Mouse (Mus musculus) kidney, embryonic 16.5 days (tissue): ENCODE measurements at regions not wholly inside any gene's neighbourhood (a gene's known extent, or its start where the extent isn't known, plus 50 kb on each side); places are given as distances from the start of the nearest gene placed in this dataset.
A peak's percentile ranks its signal among the peaks of the same experiment; 100 is the strongest.

ENCODE experiments used
- ATAC-seq: fragments of 200-750 bp; cut with Nextera tagmentation; 2 replicates; pipeline ENCODE4 v1.8.0; 2017; ENCODE audit warnings: moderate TSS enrichment; ENCODE audit not compliant: low FRiP score, low TSS enrichment
- H3K27ac ChIP-seq: fragments of 300-500 bp; sonication (generic); 2 replicates; pipeline ENCODE4 v1.5.1; 2014; ENCODE audit warnings: low read length
- H3K27me3 ChIP-seq: fragments of 300-500 bp; sonication (generic); 2 replicates; pipeline ENCODE4 v1.6.1; 2014; ENCODE audit warnings: low read length, control low read depth, mixed read lengths; ENCODE audit not compliant: insufficient read depth
- H3K36me3 ChIP-seq: fragments of 300-500 bp; sonication (generic); 2 replicates; pipeline ENCODE4 v1.6.1; 2014; ENCODE audit warnings: low read length, control low read depth, mixed read lengths; ENCODE audit not compliant: insufficient read depth
- H3K4me1 ChIP-seq: fragments of 300-500 bp; sonication (generic); 2 replicates; pipeline ENCODE4 v1.6.1; 2014; ENCODE audit warnings: low read length, control low read depth, mixed read lengths; ENCODE audit not compliant: insufficient read depth
- H3K4me2 ChIP-seq: fragments of 300-500 bp; sonication (generic); replicated peaks from 2 replicates; pipeline ENCODE4 v1.6.1; 2014; ENCODE audit warnings: low read depth, low read length
- H3K4me3 ChIP-seq: fragments of 300-500 bp; sonication (generic); 2 replicates; pipeline ENCODE4 v1.5.1; 2014; ENCODE audit warnings: mild to moderate bottlenecking, low read length
- H3K9ac ChIP-seq: fragments of 300-500 bp; sonication (generic); replicated peaks from 2 replicates; pipeline ENCODE4 v1.6.1; 2014; ENCODE audit warnings: low read length
- H3K9me3 ChIP-seq: fragments of 300-500 bp; sonication (generic); 2 replicates; pipeline ENCODE4 v1.6.1; 2016; ENCODE audit warnings: low read length, control low read depth
- WGBS: fragments of 180-500 bp; shearing (Covaris S2); extraction: QIAGEN DNeasy Blood & Tissue Kit; methylation state at CpG from one replicate; pipeline ENCODE4 v1.1.7; 2014; 5-methylcytosine and 5-hydroxymethylcytosine counted together

GRCm38 (mm10) chr11:43952151-43952550, 51.1 kb upstream of the Adra1b start:
- no peak overlapping the region for H3K27ac ChIP-seq
- H3K27me3 ChIP-seq, result no peaks in the 10 kb centered on the region
- H3K4me1 ChIP-seq, result no peaks in the 10 kb centered on the region
- H3K4me2 ChIP-seq, result no peak overlapping the region
- ATAC-seq, result no peak
- WGBS, result 74% methylated on average over 1 of the region's 1 CpGs
- H3K9ac ChIP-seq, result no peak overlapping the region
- H3K4me3 ChIP-seq, result no peak overlapping the region
- H3K9me3 ChIP-seq, result no peaks in the 10 kb centered on the region
- H3K36me3 ChIP-seq, result no peaks in the 10 kb centered on the region

DNA sequence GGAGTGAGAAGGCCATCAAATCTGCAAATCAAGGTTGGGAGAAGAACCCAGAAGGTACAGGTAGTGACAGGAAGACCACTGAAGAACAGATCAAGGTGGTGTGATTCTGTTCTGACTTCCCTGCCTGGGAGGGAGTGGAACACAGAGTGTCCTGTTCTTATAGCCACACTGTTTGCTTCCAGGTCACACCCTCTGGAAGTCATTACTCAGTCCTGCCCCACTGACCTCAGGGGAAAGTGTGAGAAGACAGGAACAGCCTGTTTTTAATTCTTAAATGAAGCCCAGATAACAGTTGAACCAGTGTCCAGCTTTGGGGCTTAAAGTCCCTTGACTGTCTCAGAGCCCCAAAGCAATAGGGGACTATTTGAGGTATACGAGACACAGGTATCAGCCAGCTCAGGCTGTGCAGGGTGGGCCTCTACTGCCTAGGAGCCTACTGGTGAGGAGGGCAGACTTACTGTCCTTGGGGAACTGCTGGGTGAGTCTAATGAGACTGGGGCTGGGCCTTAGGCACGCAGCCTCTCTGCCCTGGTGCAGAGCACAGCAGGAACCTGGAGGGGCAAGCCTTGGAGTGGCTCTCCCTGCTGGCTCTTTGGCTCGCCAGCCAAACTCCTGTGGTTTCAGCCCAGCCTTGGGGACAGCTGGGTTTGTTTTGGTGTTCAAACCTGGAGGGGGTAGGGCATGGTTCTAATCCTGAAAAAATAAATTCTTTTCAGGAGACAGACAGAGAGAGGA, 57.4 kb upstream of the Adra1b start:
- Histone ChIP-seq H3K27ac (no peak overlapping the region), H3K9ac (no peak overlapping the region), H3K4me3 (no peak overlapping the region), H3K36me3 (no peaks in the 10 kb centered on the region), H3K9me3 (no peaks in the 10 kb centered on the region), H3K27me3 (no peaks in the 10 kb centered on the region), H3K4me1 (no peaks in the 10 kb centered on the region), H3K4me2 (no peak overlapping the region)
- 69% methylated on average over 3 of the region's 3 CpGs for WGBS
- 0 out of 2 replicates have a peak, but pooled peaks have one; percentile 39 for ATAC-seq

- Histone ChIP-seq H3K27me3 (no peaks in the 10 kb centered on the region), H3K36me3 (no peaks in the 10 kb centered on the region), H3K4me1 (no peaks in the 10 kb centered on the region), H3K4me2 (no peak overlapping the region), H3K9ac (no peak overlapping the region), H3K4me3 (no peak overlapping the region), H3K9me3 (no peaks in the 10 kb centered on the region), H3K27ac (no peak overlapping the region)
- WGBS, result 28% methylated on average over 2 of the region's 2 CpGs
- no peak for ATAC-seq
Observed at GRCm38 (mm10) chr11:43958976-43959315, 57.9 kb upstream of the Adra1b start.

- H3K9ac ChIP-seq, result no peak overlapping the region
- ATAC-seq, result no peak
- H3K9me3 ChIP-seq, result no peaks in the 10 kb centered on the region
- WGBS, result 76% methylated on average over 5 of the region's 5 CpGs
- H3K4me2 ChIP-seq, result no peak overlapping the region
- H3K27ac ChIP-seq, result no peak overlapping the region
- no peak overlapping the region for H3K4me3 ChIP-seq
- no peaks in the 10 kb centered on the region for H3K36me3 ChIP-seq
- no peaks in the 10 kb centered on the region for H3K27me3 ChIP-seq
- H3K4me1 ChIP-seq, result no peaks in the 10 kb centered on the region
Observed at GRCm38 (mm10) chr11:43960348-43961105, 59.5 kb upstream of the Adra1b start.

- Histone ChIP-seq H3K36me3 (no peaks in the 10 kb centered on the region), H3K4me2 (no peak overlapping the region), H3K4me3 (no peak overlapping the region), H3K27me3 (no peaks in the 10 kb centered on the region), H3K4me1 (no peaks in the 10 kb centered on the region), H3K27ac (no peak overlapping the region), H3K9me3 (no peaks in the 10 kb centered on the region), H3K9ac (no peak overlapping the region)
- WGBS, result 77% methylated on average over 6 of the region's 6 CpGs
- no peak for ATAC-seq
Observed at GRCm38 (mm10) chr11:43961398-43962070, 60.5 kb upstream of the Adra1b start.

GRCm38 (mm10) chr11:43967764-43968163, 66.8 kb upstream of the Adra1b start:
- 89% methylated on average over 1 of the region's 1 CpGs for WGBS
- Histone ChIP-seq H3K4me1 (no peaks in the 10 kb centered on the region), H3K4me3 (no peak overlapping the region), H3K4me2 (no peak overlapping the region), H3K27ac (no peak overlapping the region), H3K9ac (no peak overlapping the region), H3K36me3 (no peaks in the 10 kb centered on the region), H3K27me3 (no peaks in the 10 kb centered on the region), H3K9me3 (no peaks in the 10 kb centered on the region)
- no peak for ATAC-seq

DNA sequence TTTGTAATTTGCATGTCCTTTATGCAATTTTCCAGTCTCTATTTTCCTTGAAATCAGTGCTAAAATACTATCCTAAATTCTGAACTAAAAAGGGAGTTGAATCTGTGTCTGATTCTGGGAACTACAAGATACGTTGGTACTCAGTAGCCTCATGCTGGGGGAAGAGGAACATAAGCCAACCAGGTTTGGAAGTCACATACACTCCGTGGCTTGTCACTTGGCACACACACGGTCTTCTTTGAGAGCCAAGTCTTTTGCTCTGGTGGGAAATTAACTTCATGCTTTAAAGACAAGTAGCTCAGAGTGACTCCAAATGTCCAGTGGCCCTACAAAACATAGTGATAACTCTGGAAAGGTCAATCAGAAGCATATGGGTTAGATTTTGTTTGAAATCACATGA, 70.9 kb upstream of the Adra1b start:
- Histone ChIP-seq H3K4me2 (no peak overlapping the region), H3K9ac (no peak overlapping the region), H3K27ac (no peak overlapping the region), H3K9me3 (no peaks in the 10 kb centered on the region), H3K4me3 (no peak overlapping the region), H3K36me3 (no peaks in the 10 kb centered on the region), H3K27me3 (no peaks in the 10 kb centered on the region), H3K4me1 (no peaks in the 10 kb centered on the region)
- no peak for ATAC-seq
- 88% methylated on average over 3 of the region's 3 CpGs for WGBS

- Histone ChIP-seq H3K4me1 (no peaks in the 10 kb centered on the region), H3K9ac (no peak overlapping the region), H3K27ac (no peak overlapping the region), H3K9me3 (no peaks in the 10 kb centered on the region), H3K4me2 (no peak overlapping the region), H3K36me3 (no peaks in the 10 kb centered on the region), H3K4me3 (no peak overlapping the region), H3K27me3 (no peaks in the 10 kb centered on the region)
- WGBS, result 24% methylated on average over 4 of the region's 4 CpGs
- ATAC-seq, result peak; percentile 94
Observed at GRCm38 (mm10) chr11:43976024-43976423, 75.0 kb upstream of the Adra1b start.

GRCm38 (mm10) chr11:43979406-43979805, 78.4 kb upstream of the Adra1b start:
- WGBS, result 73% methylated on average over 7 of the region's 7 CpGs
- no peaks in the 10 kb centered on the region for H3K36me3 ChIP-seq

GRCm38 (mm10) chr11:43980444-43980843, 79.4 kb upstream of the Adra1b start:
- H3K27ac ChIP-seq, result no peak overlapping the region
- H3K27me3 ChIP-seq, result no peaks in the 10 kb centered on the region
- H3K4me1 ChIP-seq, result no peaks in the 10 kb centered on the region
- no peak overlapping the region for H3K9ac ChIP-seq
- no peak overlapping the region for H3K4me2 ChIP-seq
- no peak for ATAC-seq
- no peak overlapping the region for H3K4me3 ChIP-seq
- WGBS, result 87% methylated on average over 4 of the region's 4 CpGs
- no peaks in the 10 kb centered on the region for H3K36me3 ChIP-seq
- H3K9me3 ChIP-seq, result no peaks in the 10 kb centered on the region

More at GRCm38 (mm10) chr11:43979406-43979805, 78.4 kb upstream of the Adra1b start:
- Histone ChIP-seq H3K9me3 (no peaks in the 10 kb centered on the region), H3K27me3 (no peaks in the 10 kb centered on the region), H3K4me1 (no peaks in the 10 kb centered on the region), H3K4me2 (no peak overlapping the region), H3K9ac (no peak overlapping the region), H3K27ac (no peak overlapping the region), H3K4me3 (no peak overlapping the region)
- ATAC-seq, result no peak
